Mouse (Mus musculus) forebrain, postnatal 0 days (tissue): ENCODE measurements around the gene Rassf3. TPM values are rescaled to one million over a fixed set of nuclear protein-coding genes. Genes with fewer than 3 reads are reported as not detected.

ENCODE experiments used
- ATAC-seq: fragments of 200-750 bp; cut with Nextera tagmentation; 2 replicates; pipeline ENCODE4 v1.8.0; 2017; ENCODE audit warnings: mild to moderate bottlenecking, moderate library complexity
- DNase-seq: peaks from one replicate; pipeline ENCODE4 v3.0.0-alpha.2; 2015
- H3K27ac ChIP-seq: fragments of 300-500 bp; sonication (generic); 2 replicates; pipeline ENCODE4 v1.5.1; 2014; ENCODE audit warnings: low read depth, mild to moderate bottlenecking, antibody characterized with exemption, low read length, moderate library complexity, mixed read lengths
- H3K27me3 ChIP-seq: fragments of 300-500 bp; sonication (generic); 2 replicates; pipeline ENCODE4 v1.6.1; 2014; ENCODE audit warnings: mild to moderate bottlenecking, low read length, mixed read lengths; ENCODE audit not compliant: insufficient read depth
- H3K36me3 ChIP-seq: fragments of 300-500 bp; sonication (generic); 2 replicates; pipeline ENCODE4 v1.6.1; 2014; ENCODE audit warnings: mild to moderate bottlenecking, moderate library complexity; ENCODE audit not compliant: insufficient read depth
- H3K4me1 ChIP-seq: fragments of 300-500 bp; sonication (generic); 2 replicates; pipeline ENCODE4 v1.6.1; 2014; ENCODE audit warnings: antibody characterized with exemption; ENCODE audit not compliant: insufficient read depth
- H3K4me2 ChIP-seq: fragments of 300-500 bp; sonication (generic); 2 replicates; pipeline ENCODE4 v1.6.1; 2014; ENCODE audit warnings: low read depth, mild to moderate bottlenecking, moderate library complexity
- H3K4me3 ChIP-seq: fragments of 300-500 bp; sonication (generic); 2 replicates; pipeline ENCODE4 v1.5.1; 2014; ENCODE audit warnings: low read depth, low read length, mixed read lengths
- H3K9ac ChIP-seq: fragments of 300-500 bp; sonication (generic); 2 replicates; pipeline ENCODE4 v1.6.1; 2014; ENCODE audit warnings: mild to moderate bottlenecking
- H3K9me3 ChIP-seq: fragments of 300-500 bp; sonication (generic); 2 replicates; pipeline ENCODE4 v1.6.1; 2016; ENCODE audit warnings: low read length
- CTCF ChIP-seq: sonication (generic); IDR thresholded peaks from 2 replicates; pipeline ENCODE4 v1.5.1; 2016; ENCODE audit warnings: antibody characterized with exemption, control low read depth, low read depth
- WGBS: fragments of 180-500 bp; shearing (Covaris S2); extraction: QIAGEN DNeasy Blood & Tissue Kit; methylation state at CpG from one replicate; pipeline ENCODE4 v1.1.7; 2014; 5-methylcytosine and 5-hydroxymethylcytosine counted together
- polyA plus RNA-seq: library from polyadenylated mRNA; unstranded; fragments of >200 nt; fragmentation: Nextera tagmentation; extraction: Ambion mirVana; gene quantifications from 2 replicates; pipeline ENCODE4 v1.2.1, GENCODE M21; 2015
- total RNA-seq: library from RNA; depleted of rRNA; stranded (reverse); fragments of >200 nt; gene quantifications from 2 replicates; pipeline ENCODE4 v1.2.3, GENCODE M21; 2014

Rassf3 gene
- total and polyA plus RNA-seq, 2 experiments from 2014 or later = 3.2 to 5.0 TPM

GRCm38 (mm10) chr10:121488623-121489299, 12.6 kb upstream of the Rassf3 start:
- Histone ChIP-seq H3K4me1 (no peaks in the 10 kb centered on the region), H3K27me3 (no peaks in the 10 kb centered on the region), H3K9ac (no peak overlapping the region), H3K27ac (no peak overlapping the region), H3K4me2 (no peak overlapping the region), H3K4me3 (no peak overlapping the region), H3K36me3 (no peaks in the 10 kb centered on the region), H3K9me3 (no peaks in the 10 kb centered on the region)
- TF ChIP-seq CTCF = no peak
- DNase-seq = no peak
- no peak; the same call in 1 of the 2 replicates for ATAC-seq
- WGBS = 87% methylated on average over 14 of the region's 14 CpGs

GRCm38 (mm10) chr10:121487716-121488115, 11.6 kb upstream of the Rassf3 start:
- H3K4me1 ChIP-seq = no peaks in the 10 kb centered on the region
- H3K27ac ChIP-seq = no peak overlapping the region
- H3K4me2 ChIP-seq = no peak overlapping the region
- H3K9me3 ChIP-seq = no peaks in the 10 kb centered on the region
- WGBS = 33% methylated on average over 4 of the region's 4 CpGs
- DNase-seq (no peak), ATAC-seq (no peak)
- H3K36me3 ChIP-seq = no peaks in the 10 kb centered on the region
- H3K27me3 ChIP-seq = no peaks in the 10 kb centered on the region
- H3K9ac ChIP-seq = no peak overlapping the region
- no peak for TF ChIP-seq CTCF
- H3K4me3 ChIP-seq = no peak overlapping the region

- DNase-seq (no peak), ATAC-seq (no peak)
- no peak for TF ChIP-seq CTCF
- WGBS = 93% methylated on average over 9 of the region's 9 CpGs
- Histone ChIP-seq H3K27ac (no peak overlapping the region), H3K36me3 (no peaks in the 10 kb centered on the region), H3K9me3 (no peaks in the 10 kb centered on the region), H3K4me3 (no peak overlapping the region), H3K27me3 (no peaks in the 10 kb centered on the region), H3K9ac (no peak overlapping the region), H3K4me2 (no peak overlapping the region), H3K4me1 (no peaks in the 10 kb centered on the region)
These were observed 10.2 kb upstream of the Rassf3 start for GRCm38 (mm10) chr10:121486350-121486749.

GRCm38 (mm10) chr10:121483364-121483763, 7.2 kb upstream of the Rassf3 start:
- DNase-seq = no peak
- Histone ChIP-seq H3K9ac (no peak overlapping the region), H3K27me3 (no peaks in the 10 kb centered on the region), H3K36me3 (no peaks in the 10 kb centered on the region), H3K4me3 (no peak overlapping the region), H3K4me2 (no peak overlapping the region), H3K9me3 (no peaks in the 10 kb centered on the region), H3K4me1 (no peaks in the 10 kb centered on the region), H3K27ac (no peak overlapping the region)
- ATAC-seq = no peak
- TF ChIP-seq CTCF = no peak
- WGBS = 60% methylated on average over 1 of the region's 1 CpGs

- Histone ChIP-seq H3K4me3 (no peak overlapping the region), H3K27ac (no peak overlapping the region), H3K27me3 (no peaks in the 10 kb centered on the region), H3K36me3 (no peaks in the 10 kb centered on the region), H3K4me2 (no peak overlapping the region), H3K4me1 (no peaks in the 10 kb centered on the region), H3K9ac (no peak overlapping the region), H3K9me3 (no peaks in the 10 kb centered on the region)
- WGBS = 65% methylated on average over 10 of the region's 10 CpGs
- no peak for ATAC-seq
- TF ChIP-seq CTCF = no peak
- no peak for DNase-seq
These were observed 5.0 kb upstream of the Rassf3 start for GRCm38 (mm10) chr10:121481141-121481540.

- Histone ChIP-seq H3K4me3 (no peak overlapping the region), H3K4me2 (no peak overlapping the region), H3K9ac (no peak overlapping the region), H3K9me3 (no peaks in the 10 kb centered on the region), H3K27me3 (no peaks in the 10 kb centered on the region), H3K27ac (no peak overlapping the region), H3K4me1 (no peaks in the 10 kb centered on the region), H3K36me3 (no peaks in the 10 kb centered on the region)
- WGBS = 98% methylated on average over 1 of the region's 1 CpGs
- no peak for TF ChIP-seq CTCF
- DNase-seq (no peak), ATAC-seq (no peak)
These were observed 3.8 kb upstream of the Rassf3 start for GRCm38 (mm10) chr10:121479987-121480386.

GRCm38 (mm10) chr10:121477433-121477832, 1.3 kb upstream of the Rassf3 start:
- H3K4me2 ChIP-seq = no peak overlapping the region; the same call in 1 of the 2 replicates
- no peak for TF ChIP-seq CTCF
- ATAC-seq (no peak), DNase-seq (no peak)
- H3K36me3 ChIP-seq = no peaks in the 10 kb centered on the region
- no peak overlapping the region for H3K9ac ChIP-seq
- WGBS = 20% methylated on average over 10 of the region's 10 CpGs
- no peaks in the 10 kb centered on the region for H3K9me3 ChIP-seq
- no peak overlapping the region for H3K27ac ChIP-seq
- H3K4me1 ChIP-seq = no peaks in the 10 kb centered on the region
- no peak overlapping the region for H3K4me3 ChIP-seq
- H3K27me3 ChIP-seq = no peaks in the 10 kb centered on the region; the same call in 1 of the 2 replicates
